8 mouse cellular contexts compared by ENCODE assay signal in the genomic region with DNA sequence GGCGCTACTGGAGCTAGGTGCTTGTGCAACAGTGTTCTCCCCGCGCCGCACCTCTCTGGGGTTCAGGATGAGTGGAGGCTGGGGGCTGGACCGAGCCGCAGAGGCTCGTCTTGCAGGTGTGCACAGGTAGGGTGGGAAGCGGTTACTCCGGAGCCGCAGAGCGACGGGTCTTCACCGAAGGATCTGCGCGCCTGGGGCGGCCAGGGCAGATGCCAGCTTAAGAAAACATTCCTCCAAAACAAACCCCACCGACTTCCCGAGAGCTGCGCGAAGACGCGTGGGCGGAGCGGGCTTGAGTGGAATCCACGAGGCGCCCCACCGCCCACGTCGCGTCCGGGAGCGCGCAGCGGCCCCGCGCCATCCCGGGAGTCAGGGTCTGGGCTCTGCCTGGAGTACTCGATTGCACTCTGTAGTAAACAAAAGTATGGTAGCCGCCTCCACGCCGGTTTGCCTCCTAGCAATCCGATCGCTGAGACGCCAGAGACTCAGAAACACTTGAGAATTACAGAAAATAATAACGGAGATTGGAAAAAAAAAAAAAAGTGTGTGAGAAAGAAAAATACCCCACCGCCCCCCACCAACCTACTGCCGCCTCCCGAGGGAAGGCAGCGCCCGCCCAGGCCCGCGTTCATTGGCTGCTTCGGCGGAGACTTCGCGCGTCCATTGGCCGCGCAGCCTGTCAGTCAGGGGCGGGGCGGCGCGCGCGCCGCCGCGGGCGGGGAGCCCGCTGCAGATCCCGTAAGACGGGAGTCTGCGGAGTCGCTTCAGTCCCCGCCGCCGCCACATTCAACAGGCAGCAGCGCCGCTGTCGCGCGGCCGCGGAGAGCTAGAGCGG. TPM values are rescaled to one million over a fixed set of nuclear protein-coding genes. Genes with fewer than 3 reads are reported as not detected.
DNase-seq lines count a peak whose midpoint lies in the region; ATAC-seq and TF ChIP-seq lines count a peak whose summit lies in the region.

A gene (plus strand): TSS at position 685 of the 835 bp plus-strand sequence.

- H3K4me3 ChIP-seq in forebrain, embryonic 10.5 days, result peak within 1 kb of the TSS; percentile 82
- peak within 1 kb of the TSS; percentile 92 to 97 for H3K4me3 ChIP-seq in heart, embryonic 14.5 days (ENCODE audit: control insufficient read depth in 1 of 2, insufficient read depth in 1 of 2, low read depth in 1 of 2, low read length in 2 of 2)
- peak within 1 kb of the TSS; percentile 73 for H3K4me3 ChIP-seq in liver, embryonic 15.5 days (replicated peaks)
- H3K4me3 ChIP-seq in neural tube, embryonic 12.5 days, result peak within 1 kb of the TSS; percentile 72
- H3K4me3 ChIP-seq in stomach, postnatal 0 days (ENCODE audit: low read depth, low read length), result peak within 1 kb of the TSS; percentile 87

- H3K9me3 ChIP-seq in forebrain, embryonic 10.5 days, result no peaks in the 10 kb centered on the region
- no peaks in the 10 kb centered on the region for H3K9me3 ChIP-seq in heart, embryonic 14.5 days (ENCODE audit: control insufficient read depth, low read length)
- no peaks in the 10 kb centered on the region for H3K9me3 ChIP-seq in liver, embryonic 15.5 days (replicated peaks)
- H3K9me3 ChIP-seq in neural tube, embryonic 12.5 days, result no peaks in the 10 kb centered on the region
- H3K9me3 ChIP-seq in stomach, postnatal 0 days (ENCODE audit: control insufficient read depth, low read length), result no peaks in the 10 kb centered on the region

- no peaks in the 10 kb centered on the region for H3K36me3 ChIP-seq in forebrain, embryonic 10.5 days (replicated peaks)
- H3K36me3 ChIP-seq in heart, embryonic 14.5 days (ENCODE audit: control insufficient read depth, insufficient read depth, low read length), result no peaks in the 10 kb centered on the region
- no peaks in the 10 kb centered on the region for H3K36me3 ChIP-seq in liver, embryonic 15.5 days (replicated peaks)
- no peaks in the 10 kb centered on the region for H3K36me3 ChIP-seq in neural tube, embryonic 12.5 days
- H3K36me3 ChIP-seq in stomach, postnatal 0 days (ENCODE audit: control insufficient read depth, insufficient read depth, low read length), result no peaks in the 10 kb centered on the region

- H3K9ac ChIP-seq in heart, embryonic 14.5 days (ENCODE audit: low read length), result peak within 1 kb of the TSS; percentile 97
- H3K9ac ChIP-seq in liver, embryonic 15.5 days, result peak within 1 kb of the TSS; percentile 67
- peak within 1 kb of the TSS; percentile 65 for H3K9ac ChIP-seq in neural tube, embryonic 12.5 days
- peak within 1 kb of the TSS; percentile 88 for H3K9ac ChIP-seq in stomach, postnatal 0 days (ENCODE audit: low read length)

- H3K27me3 ChIP-seq in forebrain, embryonic 10.5 days (ENCODE audit: poor library complexity, severe bottlenecking), result peaks cover 71% of the 10 kb centered on the region
- H3K27me3 ChIP-seq in heart, embryonic 14.5 days (ENCODE audit: control insufficient read depth, insufficient read depth, low read length), result no peaks in the 10 kb centered on the region
- peaks cover 77% of the 10 kb centered on the region for H3K27me3 ChIP-seq in liver, embryonic 15.5 days
- H3K27me3 ChIP-seq in neural tube, embryonic 12.5 days (replicated peaks), result peaks cover 53% of the 10 kb centered on the region
- no peaks in the 10 kb centered on the region for H3K27me3 ChIP-seq in stomach, postnatal 0 days (ENCODE audit: control insufficient read depth, insufficient read depth, low read length)

- TF ChIP-seq CTCF in stomach, postnatal 0 days (IDR thresholded peaks at IDR 0.05; ENCODE audit: low read depth), result 0 out of 2 replicates have a peak, but pooled peaks have one; percentile 4

- ATAC-seq in CD4-positive, CD25-positive, alpha-beta regulatory T cell, adult 4 months, result peak; percentile 67
- ATAC-seq in heart, embryonic 14.5 days (ENCODE audit: insufficient number of reproducible peaks, insufficient read depth, low FRiP score, low read depth), result peak; percentile 91
- peak; percentile 88 for ATAC-seq in liver, embryonic 15.5 days (ENCODE audit: insufficient read depth)
- ATAC-seq in neural tube, embryonic 12.5 days (ENCODE audit: low FRiP score, low read depth), result peak; percentile 93
- peak; percentile 92 for ATAC-seq in stomach, postnatal 0 days (ENCODE audit: low FRiP score, low TSS enrichment)

- H3K4me2 ChIP-seq in heart, embryonic 14.5 days (ENCODE audit: low read length), result peak within 1 kb of the TSS; percentile 97
- peak within 1 kb of the TSS; percentile 97 for H3K4me2 ChIP-seq in liver, embryonic 15.5 days
- H3K4me2 ChIP-seq in neural tube, embryonic 12.5 days (replicated peaks), result peak within 1 kb of the TSS; percentile 85
- peak within 1 kb of the TSS; percentile 93 for H3K4me2 ChIP-seq in stomach, postnatal 0 days (replicated peaks; ENCODE audit: low read depth)

- peak within 1 kb of the TSS; percentile 88 for H3K27ac ChIP-seq in forebrain, embryonic 10.5 days
- peak within 1 kb of the TSS; percentile 88 to 96 for H3K27ac ChIP-seq in heart, embryonic 14.5 days (replicated peaks in 1 of 2; ENCODE audit: control insufficient read depth in 1 of 2, insufficient read depth in 1 of 2, low read depth in 2 of 2, low read length in 2 of 2)
- peak within 1 kb of the TSS; percentile 80 for H3K27ac ChIP-seq in liver, embryonic 15.5 days (replicated peaks)
- H3K27ac ChIP-seq in neural tube, embryonic 12.5 days, result no peak within 1 kb of the TSS
- peak within 1 kb of the TSS; percentile 96 for H3K27ac ChIP-seq in stomach, postnatal 0 days (replicated peaks)

- no peak for TF ChIP-seq EP300 in stomach, postnatal 0 days (optimal IDR thresholded peaks at IDR 0.05)

- H3K4me1 ChIP-seq in forebrain, embryonic 10.5 days, result peaks cover 38% of the 10 kb centered on the region
- peaks cover 11 to 23% of the 10 kb centered on the region in 2 experiments for H3K4me1 ChIP-seq in heart, embryonic 14.5 days (ENCODE audit: control insufficient read depth in 2 of 2, insufficient read depth in 2 of 2, low read length in 2 of 2)
- H3K4me1 ChIP-seq in liver, embryonic 15.5 days (replicated peaks), result peaks cover 34% of the 10 kb centered on the region
- peaks cover 16% of the 10 kb centered on the region for H3K4me1 ChIP-seq in neural tube, embryonic 12.5 days
- 0 out of 2 replicates have a peak, but pooled peaks cover 3% of the 10 kb centered on the region for H3K4me1 ChIP-seq in stomach, postnatal 0 days (replicated peaks; ENCODE audit: control insufficient read depth, insufficient read depth)

- peak; percentile 67 for DNase-seq in c-Kit-negative CD71-positive TER-119-positive erythroid progenitor cells, embryonic 14.5 days (ENCODE audit: low read depth, low spot score)
- DNase-seq in forebrain, embryonic 10.5 days (ENCODE audit: extremely low spot score, low spot score), result peak; percentile 90
- DNase-seq in kidney, postnatal 14 days, result peak; percentile 95
- DNase-seq in stomach, postnatal 0 days (ENCODE audit: low spot score), result peak; percentile 92

- under 1% methylated on average over 85 of the region's 85 CpGs for WGBS in forebrain, embryonic 10.5 days
- under 1% methylated on average over 74 of the region's 85 CpGs for WGBS in heart, embryonic 14.5 days
- under 1% methylated on average over 81 of the region's 85 CpGs for WGBS in liver, embryonic 15.5 days (ENCODE audit: insufficient replicate concordance)
- WGBS in neural tube, embryonic 12.5 days, result under 1% methylated on average over 85 of the region's 85 CpGs
- whole genome bisulfite sequencing in stomach, postnatal 0 days, result 0% methylated on average over 85 of the region's 85 CpGs

RNA-seq across cellular contexts. Expression of the gene that starts here (rescaled TPM):
- polyA plus RNA-seq in CD4-positive, CD25-positive, alpha-beta regulatory T cell, adult 4 months (2017; shearing (Covaris generic)), result 10 to 100 TPM; 37.1 to 38.9 TPM
- 2.3 TPM in 2 replicates for polyA plus RNA-seq in forebrain, embryonic 10.5 days (2016; fragmentation: Nextera tagmentation; extraction: Ambion mirVana)
- 8.6 and 9.2 TPM in 2 replicates for polyA plus RNA-seq in heart, embryonic 14.5 days (2014; fragmentation: Nextera tagmentation; extraction: Ambion mirVana)
- polyA plus RNA-seq in liver, embryonic 15.5 days (2015; fragmentation: Nextera tagmentation; extraction: Ambion mirVana), result 1.7 and 2.3 TPM in 2 replicates
- polyA plus RNA-seq in neural tube, embryonic 12.5 days (2016; fragmentation: Nextera tagmentation; extraction: Ambion mirVana), result 3.7 and 4.3 TPM in 2 replicates
- 3.4 and 4.0 TPM in 2 replicates for polyA plus RNA-seq in stomach, postnatal 0 days (2015; fragmentation: Nextera tagmentation; extraction: Ambion mirVana)
